Mouse (Mus musculus): ENCODE measurements around the gene Capn9.

GRCm38 (mm10) chr8:124641599-124641998, 65.7 kb downstream of the Capn9 start:
- no peak for TF ChIP-seq ZNF384 (IDR thresholded peaks at IDR 0.05; ENCODE audit: low read depth, low read length)
- no peak for TF ChIP-seq HCFC1 (IDR thresholded peaks at IDR 0.05; ENCODE audit: borderline replicate concordance, insufficient read depth, low read length)
- TF ChIP-seq CHD2 (IDR thresholded peaks at IDR 0.05; ENCODE audit: low read depth, low read length) = no peak

Data from ES-E14 (cell line).